Mouse (Mus musculus) hindbrain, embryonic 10.5 days (tissue): ENCODE measurements at regions not wholly inside any gene's neighbourhood (a gene's known extent, or its start where the extent isn't known, plus 50 kb on each side); places are given as distances from the start of the nearest gene placed in this dataset.

Experiments
- DNase-seq: peaks from one replicate; pipeline ENCODE4 v3.0.0-alpha.2; 2017; ENCODE audit warnings: low spot score
- H3K27ac ChIP-seq: fragments of 300-500 bp; sonication (generic); 2 replicates; pipeline ENCODE4 v1.5.1; 2016; ENCODE audit warnings: mild to moderate bottlenecking, moderate library complexity
- H3K27me3 ChIP-seq: fragments of 300-500 bp; sonication (generic); 2 replicates; pipeline ENCODE4 v1.6.1; 2016; ENCODE audit warnings: mild to moderate bottlenecking; ENCODE audit not compliant: poor library complexity, insufficient read depth, severe bottlenecking
- H3K36me3 ChIP-seq: fragments of 300-500 bp; sonication (generic); 2 replicates; pipeline ENCODE4 v1.6.1; 2016; ENCODE audit warnings: mild to moderate bottlenecking, moderate library complexity
- H3K4me1 ChIP-seq: fragments of 300-500 bp; sonication (generic); replicated peaks from 2 replicates; pipeline ENCODE4 v1.6.1; 2016; ENCODE audit warnings: mild to moderate bottlenecking
- H3K4me3 ChIP-seq: fragments of 300-500 bp; sonication (generic); 2 replicates; pipeline ENCODE4 v1.5.1; 2016; ENCODE audit warnings: mild to moderate bottlenecking, moderate library complexity
- H3K9me3 ChIP-seq: fragments of 300-500 bp; sonication (generic); 2 replicates; pipeline ENCODE4 v1.6.1; 2016; ENCODE audit warnings: mild to moderate bottlenecking, moderate library complexity
- WGBS: fragments of 180-500 bp; shearing (Covaris S2); methylation state at CpG from one replicate; pipeline ENCODE4 v1.1.7; 2016; 5-methylcytosine and 5-hydroxymethylcytosine counted together

- no peak for DNase-seq
- 76% methylated on average over 5 of the region's 5 CpGs for WGBS
- Histone ChIP-seq H3K36me3 (no peaks in the 10 kb centered on the region), H3K27ac (no peak overlapping the region), H3K4me1 (no peaks in the 10 kb centered on the region), H3K9me3 (no peaks in the 10 kb centered on the region), H3K27me3 (no peaks in the 10 kb centered on the region), H3K4me3 (no peak overlapping the region)
These were observed 139.3 kb upstream of the Spdye4c start for GRCm38 (mm10) chr2:128451554-128452239.

DNA sequence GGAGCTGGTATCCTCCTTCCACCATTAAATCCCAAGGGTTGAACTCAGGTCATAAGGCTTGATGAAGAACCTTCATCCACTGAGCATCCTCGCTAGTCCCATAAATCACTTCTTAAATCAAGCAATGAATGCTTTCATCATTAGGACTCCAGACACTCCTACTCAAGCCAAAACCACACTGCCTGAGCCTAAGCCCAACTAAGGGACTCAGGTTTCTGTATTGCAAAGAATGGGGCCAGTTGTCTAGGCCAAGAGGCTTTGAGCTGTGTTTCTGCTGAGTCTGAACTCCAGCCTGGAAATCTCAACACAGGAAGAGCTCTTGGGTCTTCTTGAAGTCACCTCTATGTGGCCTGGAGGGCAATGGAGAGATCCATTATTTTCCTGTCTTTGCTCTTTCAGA lies 138.4 kb upstream of the Spdye4c start:
- no peaks in the 10 kb centered on the region for H3K36me3 ChIP-seq
- no peak for DNase-seq
- no peak overlapping the region for H3K27ac ChIP-seq
- H3K4me1 ChIP-seq = no peaks in the 10 kb centered on the region
- no peak overlapping the region for H3K4me3 ChIP-seq
- 94% methylated on average over 1 of the region's 1 CpGs for WGBS
- no peaks in the 10 kb centered on the region for H3K27me3 ChIP-seq
- H3K9me3 ChIP-seq = no peaks in the 10 kb centered on the region

GRCm38 (mm10) chr2:128454509-128454908 lies 136.5 kb upstream of the Spdye4c start:
- Histone ChIP-seq H3K27me3 (no peaks in the 10 kb centered on the region), H3K9me3 (no peaks in the 10 kb centered on the region), H3K4me1 (no peaks in the 10 kb centered on the region), H3K4me3 (no peak overlapping the region), H3K27ac (no peak overlapping the region), H3K36me3 (no peaks in the 10 kb centered on the region)
- no peak for DNase-seq
- WGBS = 93% methylated on average over 13 of the region's 13 CpGs

DNA sequence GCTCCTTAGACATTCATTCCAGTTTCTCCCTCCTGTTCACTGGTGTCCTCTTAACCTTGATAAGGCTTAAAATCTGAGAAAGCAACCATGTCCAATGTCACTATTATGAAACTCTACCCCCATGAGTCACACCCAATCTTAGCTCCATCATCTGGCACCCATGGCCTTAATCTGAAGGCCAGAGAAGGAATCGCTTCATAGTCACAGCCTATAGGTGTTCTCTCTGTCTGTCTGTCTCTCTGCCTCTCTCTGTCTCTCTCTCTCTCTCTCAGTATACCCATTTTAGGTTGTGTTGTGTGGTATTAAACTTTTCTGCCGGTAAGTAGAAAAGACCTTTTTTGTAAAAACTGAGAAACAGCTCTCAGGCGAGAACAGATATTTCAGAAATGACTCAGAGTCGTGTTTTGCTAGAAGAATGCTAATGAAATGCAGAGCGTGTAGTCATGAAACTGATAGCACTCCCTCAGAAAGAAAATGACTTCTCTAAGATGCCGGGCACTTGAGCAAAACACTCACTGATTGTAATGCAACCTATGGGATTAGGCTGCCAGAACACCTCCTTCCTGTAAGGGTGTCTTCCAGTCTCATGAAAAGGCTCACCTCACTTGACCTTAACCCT lies 133.3 kb upstream of the Spdye4c start:
- Histone ChIP-seq H3K27me3 (no peaks in the 10 kb centered on the region), H3K4me1 (no peaks in the 10 kb centered on the region), H3K27ac (no peak overlapping the region), H3K4me3 (no peak overlapping the region), H3K9me3 (no peaks in the 10 kb centered on the region), H3K36me3 (no peaks in the 10 kb centered on the region)
- no peak for DNase-seq
- 80% methylated on average over 6 of the region's 6 CpGs for WGBS

- Histone ChIP-seq H3K27me3 (no peaks in the 10 kb centered on the region), H3K4me1 (peaks cover 16% of the 10 kb centered on the region), H3K4me3 (no peak overlapping the region), H3K9me3 (no peaks in the 10 kb centered on the region), H3K36me3 (no peaks in the 10 kb centered on the region), H3K27ac (no peak overlapping the region)
- no peak for DNase-seq
- WGBS = 91% methylated on average over 6 of the region's 6 CpGs
These were observed 125.6 kb upstream of the Spdye4c start for GRCm38 (mm10) chr2:128465214-128465984.

- Histone ChIP-seq H3K27me3 (no peaks in the 10 kb centered on the region), H3K36me3 (no peaks in the 10 kb centered on the region), H3K9me3 (no peaks in the 10 kb centered on the region), H3K4me1 (peaks cover 29% of the 10 kb centered on the region), H3K27ac (no peak overlapping the region), H3K4me3 (no peak overlapping the region)
- DNase-seq = no peak
- WGBS = 91% methylated on average over 8 of the region's 8 CpGs
These were observed 123.3 kb upstream of the Spdye4c start for GRCm38 (mm10) chr2:128467490-128468245.

GRCm38 (mm10) chr2:128468323-128468722 lies 122.7 kb upstream of the Spdye4c start:
- no peaks in the 10 kb centered on the region for H3K27me3 ChIP-seq
- 59% methylated on average over 2 of the region's 2 CpGs for WGBS
- H3K4me1 ChIP-seq = peaks cover 32% of the 10 kb centered on the region
- no peaks in the 10 kb centered on the region for H3K36me3 ChIP-seq
- DNase-seq = no peak
- no peaks in the 10 kb centered on the region for H3K9me3 ChIP-seq
- H3K27ac ChIP-seq = 0 out of 2 replicates have a peak overlapping the region, but pooled peaks have one; percentile 18
- no peak overlapping the region for H3K4me3 ChIP-seq

DNA sequence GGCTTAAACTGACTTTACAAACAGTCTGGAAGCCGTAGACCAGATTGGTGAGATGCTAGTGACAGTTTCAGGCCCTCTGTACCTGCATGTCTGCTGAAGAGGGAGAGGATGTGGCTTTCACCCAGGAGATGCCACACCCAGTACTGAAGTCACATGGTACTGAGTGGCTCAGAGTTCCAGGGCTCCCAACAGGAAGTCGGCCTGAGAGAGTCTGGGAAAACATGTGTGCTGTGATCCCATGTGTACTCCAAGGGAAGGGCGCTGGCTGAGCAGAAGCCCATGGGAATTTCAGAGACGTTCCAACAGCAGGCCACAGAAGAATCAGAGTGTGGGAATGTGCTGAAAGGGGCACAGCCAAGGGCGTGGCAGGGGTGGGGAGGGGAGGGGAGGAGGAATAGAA lies 120.7 kb upstream of the Spdye4c start:
- Histone ChIP-seq H3K4me1 (peaks cover 35% of the 10 kb centered on the region), H3K36me3 (no peaks in the 10 kb centered on the region), H3K4me3 (no peak overlapping the region), H3K27me3 (no peaks in the 10 kb centered on the region), H3K9me3 (no peaks in the 10 kb centered on the region), H3K27ac (peak overlapping the region; percentile 51)
- DNase-seq = no peak
- 60% methylated on average over 5 of the region's 5 CpGs for WGBS

DNA sequence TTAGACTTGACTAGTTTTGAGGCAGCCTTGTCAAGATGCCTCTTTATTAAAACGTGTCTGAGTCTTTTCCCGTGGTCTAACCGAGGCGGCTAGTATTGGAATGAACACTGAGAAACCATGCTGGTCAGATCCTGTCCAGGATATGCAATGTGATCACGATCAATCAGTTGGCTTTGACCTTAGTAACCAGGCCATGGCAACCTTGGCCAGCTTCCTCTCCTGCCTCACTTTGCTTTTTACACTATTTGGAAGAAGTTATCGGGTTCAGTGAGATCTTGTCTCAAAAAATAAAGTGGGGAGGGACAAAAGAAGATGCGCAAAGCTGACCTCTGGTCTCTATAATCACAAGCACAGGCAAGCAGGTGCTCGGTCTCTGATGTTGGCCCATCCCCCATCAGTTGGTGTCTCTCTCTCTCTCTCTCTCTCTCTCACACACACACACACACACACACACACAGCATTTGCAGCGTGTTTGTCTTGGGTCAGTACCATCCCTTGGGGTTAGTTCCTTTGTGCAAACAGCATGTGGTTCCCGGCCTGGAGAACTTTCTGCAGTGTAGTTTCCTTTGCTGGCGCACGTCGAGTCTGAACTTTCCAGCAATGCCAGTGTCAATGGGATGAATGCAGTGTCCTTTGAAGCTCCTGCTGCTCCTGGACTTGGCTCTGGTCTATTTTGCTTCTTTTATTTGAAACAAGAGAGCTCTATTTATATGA lies 117.6 kb upstream of the Spdye4c start:
- no peak for DNase-seq
- no peaks in the 10 kb centered on the region for H3K9me3 ChIP-seq

DNA sequence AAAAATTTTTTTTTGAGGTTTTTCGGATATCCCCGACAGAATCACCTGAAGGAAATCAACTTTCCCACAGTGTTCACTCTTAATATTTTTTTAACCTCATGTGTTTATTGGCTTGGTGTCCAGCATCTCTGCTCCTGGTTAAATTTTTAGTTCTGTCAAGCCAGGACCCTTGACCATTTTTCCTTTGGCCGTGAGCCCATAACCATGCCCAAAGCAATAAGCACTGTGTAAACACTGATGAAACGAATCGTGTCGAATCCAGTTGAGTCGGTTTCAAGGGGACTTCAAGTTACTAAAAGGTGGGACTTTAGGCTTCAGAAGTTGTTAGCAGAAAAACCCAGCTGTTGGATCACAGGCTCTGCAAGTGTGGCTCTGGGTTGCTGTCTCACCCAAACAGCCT lies 117.0 kb upstream of the Spdye4c start:
- peaks cover 23% of the 10 kb centered on the region for H3K4me1 ChIP-seq
- no peaks in the 10 kb centered on the region for H3K27me3 ChIP-seq
- no peak overlapping the region for H3K27ac ChIP-seq
- no peaks in the 10 kb centered on the region for H3K9me3 ChIP-seq
- 91% methylated on average over 7 of the region's 7 CpGs for WGBS
- H3K36me3 ChIP-seq = no peaks in the 10 kb centered on the region
- no peak overlapping the region for H3K4me3 ChIP-seq
- no peak for DNase-seq

More for the DNA sequence above, 117.6 kb upstream of the Spdye4c start:
- H3K4me1 ChIP-seq = peaks cover 24% of the 10 kb centered on the region
- H3K36me3 ChIP-seq = no peaks in the 10 kb centered on the region
- no peak overlapping the region for H3K27ac ChIP-seq
- no peak overlapping the region for H3K4me3 ChIP-seq
- WGBS = 75% methylated on average over 13 of the region's 13 CpGs
- H3K27me3 ChIP-seq = no peaks in the 10 kb centered on the region

GRCm38 (mm10) chr2:128477242-128477641 lies 113.8 kb upstream of the Spdye4c start:
- Histone ChIP-seq H3K4me3 (no peak overlapping the region), H3K9me3 (no peaks in the 10 kb centered on the region), H3K27ac (no peak overlapping the region), H3K27me3 (no peaks in the 10 kb centered on the region), H3K4me1 (peaks cover 11% of the 10 kb centered on the region), H3K36me3 (no peaks in the 10 kb centered on the region)
- WGBS = 73% methylated on average over 2 of the region's 2 CpGs
- no peak for DNase-seq

DNA sequence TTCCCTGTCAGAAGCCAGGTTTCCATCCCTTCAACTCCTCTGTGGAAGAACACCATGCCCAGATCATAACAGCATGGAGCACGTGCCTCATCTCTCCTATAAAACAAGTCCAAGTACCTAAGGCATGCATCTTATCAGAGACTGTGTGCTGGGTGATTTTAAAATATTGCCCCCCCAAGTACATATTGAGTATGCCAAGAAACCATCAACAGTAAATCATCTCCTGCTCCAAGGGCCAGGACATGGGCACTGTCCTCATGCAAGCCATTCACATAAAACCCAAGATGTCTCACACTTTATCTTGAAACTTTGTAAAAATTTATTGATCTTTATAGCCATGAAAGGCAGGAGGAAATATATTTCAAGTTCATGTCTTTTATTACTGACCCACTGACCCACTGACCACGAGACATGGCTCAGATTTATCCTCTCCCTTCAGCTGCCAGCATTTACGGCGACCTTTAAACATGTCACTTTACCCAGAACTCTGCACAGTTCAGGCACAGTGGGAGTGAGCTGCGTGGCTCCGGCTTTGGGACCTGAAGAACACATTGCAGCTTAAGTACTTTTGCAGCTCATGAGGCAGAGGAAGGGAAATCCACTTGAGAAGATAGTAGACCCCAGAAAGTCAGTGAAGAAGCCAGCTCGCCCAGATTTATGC lies 99.7 kb upstream of the Spdye4c start:
- Histone ChIP-seq H3K4me1 (no peaks in the 10 kb centered on the region), H3K4me3 (no peak overlapping the region), H3K27ac (no peak overlapping the region), H3K9me3 (no peaks in the 10 kb centered on the region), H3K27me3 (no peaks in the 10 kb centered on the region), H3K36me3 (no peaks in the 10 kb centered on the region)
- 89% methylated on average over 7 of the region's 7 CpGs for WGBS
- no peak for DNase-seq
